Mouse (Mus musculus): Measurements from ENCODE around the gene Timp2. TPM values are rescaled to one million over a fixed set of nuclear protein-coding genes. Genes with fewer than 3 reads are reported as not detected.
A peak's percentile ranks its signal among the peaks of the same experiment; 100 is the strongest.
"Not testable (repeated sequence)": the region's sequence is repeated elsewhere in the genome, so short reads cannot be mapped to it uniquely, and the experiment has no call there.

The Timp2 gene
- polyA plus RNA-seq, 1 experiment from 2014 or later: 84.6 TPM

DNA sequence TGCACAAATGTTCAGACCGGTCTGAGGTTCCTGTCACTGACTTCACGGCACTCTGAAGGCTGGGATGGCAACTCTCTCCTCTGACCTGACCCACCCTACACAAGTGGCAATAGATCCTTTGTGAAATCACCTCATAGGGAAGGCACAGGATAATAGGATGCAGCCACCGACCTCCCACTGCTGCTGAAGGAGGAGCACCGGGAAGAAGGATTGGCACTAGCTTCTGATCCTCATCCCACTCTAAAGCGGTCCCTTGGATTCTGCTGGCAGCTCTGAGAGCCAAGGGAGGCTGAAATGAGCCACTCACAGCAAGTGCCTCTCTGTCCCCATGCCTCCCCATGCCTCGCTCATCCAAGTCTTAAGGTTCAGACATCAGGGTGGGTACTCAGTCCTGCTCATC lies 39.0 kb upstream of the Timp2 start:
- Histone ChIP-seq H3K4me2 (replicated peaks; ENCODE audit: low read depth, low read length) (no peak overlapping the region), H3K27ac (ENCODE audit: low read length) (no peak overlapping the region), H3K9ac (replicated peaks; ENCODE audit: low read length) (no peak overlapping the region), H3K4me3 (ENCODE audit: low read length) (no peak overlapping the region), H3K27me3 (ENCODE audit: insufficient read depth, low read length) (no peaks in the 10 kb centered on the region), H3K9me3 (ENCODE audit: low read length) (no peaks in the 10 kb centered on the region), H3K36me3 (ENCODE audit: insufficient read depth, low read length) (0 out of 2 replicates have a peak, but pooled peaks cover 5% of the 10 kb centered on the region), H3K4me1 (ENCODE audit: insufficient read depth, low read length) (no peaks in the 10 kb centered on the region)
- no peak for ATAC-seq (ENCODE audit: low FRiP score, low TSS enrichment)
- 51% methylated on average over 6 of the region's 6 CpGs for WGBS

- Histone ChIP-seq H3K27ac (ENCODE audit: low read length) (no peak overlapping the region), H3K4me3 (ENCODE audit: low read length) (no peak overlapping the region), H3K4me1 (ENCODE audit: insufficient read depth, low read length) (no peaks in the 10 kb centered on the region), H3K4me2 (replicated peaks; ENCODE audit: low read depth, low read length) (no peak overlapping the region), H3K9me3 (ENCODE audit: low read length) (no peaks in the 10 kb centered on the region), H3K27me3 (ENCODE audit: insufficient read depth, low read length) (no peaks in the 10 kb centered on the region), H3K36me3 (ENCODE audit: insufficient read depth, low read length) (0 out of 2 replicates have a peak, but pooled peaks cover 5% of the 10 kb centered on the region), H3K9ac (replicated peaks; ENCODE audit: low read length) (no peak overlapping the region)
- ATAC-seq (ENCODE audit: low FRiP score, low TSS enrichment): no peak
- WGBS: 76% methylated on average over 5 of the region's 5 CpGs
Measured at GRCm38 (mm10) chr11:118393991-118394390, 38.5 kb upstream of the Timp2 start.

DNA sequence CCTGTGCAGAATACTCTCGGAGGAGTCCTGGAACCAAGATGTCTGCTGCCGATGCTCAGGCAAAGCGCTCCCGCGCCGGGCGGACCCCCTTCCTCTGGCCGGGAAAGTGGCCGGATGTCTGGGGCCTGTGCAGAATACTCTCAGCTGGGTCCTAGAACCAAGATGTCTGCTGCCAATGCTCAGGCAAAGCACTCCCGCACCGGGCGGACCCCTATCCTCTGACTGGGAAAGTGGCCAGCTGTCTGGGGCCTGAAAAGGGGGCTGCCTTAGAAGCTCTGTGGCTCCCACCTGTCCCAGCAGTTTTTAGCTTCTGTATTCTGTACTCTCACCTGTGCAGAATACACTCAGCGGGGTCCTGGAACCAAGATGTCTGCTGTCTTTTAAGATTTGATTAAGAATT lies 32.3 kb upstream of the Timp2 start:
- not testable (repeated sequence) for H3K4me1 ChIP-seq (ENCODE audit: insufficient read depth, low read length); ATAC-seq (ENCODE audit: low FRiP score, low TSS enrichment); H3K9ac ChIP-seq (replicated peaks; ENCODE audit: low read length); H3K27ac ChIP-seq (ENCODE audit: low read length); H3K36me3 ChIP-seq (ENCODE audit: insufficient read depth, low read length); H3K4me2 ChIP-seq (replicated peaks; ENCODE audit: low read depth, low read length); H3K27me3 ChIP-seq (ENCODE audit: insufficient read depth, low read length); H3K4me3 ChIP-seq (ENCODE audit: low read length); H3K9me3 ChIP-seq (ENCODE audit: low read length)
- WGBS: 95% methylated on average over 13 of the region's 13 CpGs

DNA sequence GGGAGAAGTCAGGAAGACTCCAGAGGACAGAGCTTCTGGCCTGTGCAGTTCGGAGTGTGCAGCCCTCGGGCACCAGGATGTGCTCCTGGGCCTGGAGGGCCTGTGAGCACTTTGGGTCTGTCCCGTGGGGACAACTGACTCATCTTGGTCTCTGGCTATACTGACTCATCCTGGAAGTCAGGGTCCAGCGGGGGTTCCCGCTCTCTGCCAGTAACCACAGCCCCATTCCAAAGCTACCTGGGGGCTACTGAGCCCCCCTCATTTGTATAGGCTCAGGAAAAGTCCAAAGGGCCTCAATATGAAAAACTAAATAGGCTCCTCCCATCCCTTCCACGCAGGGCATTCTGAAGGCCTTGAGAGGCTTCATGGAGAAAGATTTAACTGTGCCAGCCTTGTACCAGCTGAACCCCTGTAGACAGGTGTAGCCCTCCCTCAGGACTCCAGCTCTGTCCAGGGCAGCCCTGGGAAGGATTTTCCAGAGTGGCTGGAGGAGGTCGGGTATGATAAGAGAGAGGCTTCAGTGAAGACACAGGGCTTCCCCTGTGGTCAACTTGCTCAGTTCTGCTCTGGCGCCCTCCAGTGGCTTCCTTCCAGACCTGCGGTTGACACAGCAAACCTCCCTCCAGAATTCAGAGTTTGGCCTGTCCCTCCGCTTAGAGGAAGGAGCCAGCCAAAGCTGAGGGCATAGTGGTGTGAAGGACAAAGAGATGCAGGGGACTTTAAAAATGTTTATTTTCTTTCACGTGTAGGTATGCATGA lies 23.9 kb upstream of the Timp2 start:
- Histone ChIP-seq H3K27me3 (ENCODE audit: insufficient read depth, low read length) (no peaks in the 10 kb centered on the region), H3K9ac (replicated peaks; ENCODE audit: low read length) (0 out of 2 replicates have a peak overlapping the region, but pooled peaks have one; percentile 28), H3K4me1 (ENCODE audit: insufficient read depth, low read length) (peaks cover 11% of the 10 kb centered on the region), H3K4me3 (ENCODE audit: low read length) (no peak overlapping the region), H3K36me3 (ENCODE audit: insufficient read depth, low read length) (no peaks in the 10 kb centered on the region), H3K27ac (ENCODE audit: low read length) (no peak overlapping the region), H3K9me3 (ENCODE audit: low read length) (no peaks in the 10 kb centered on the region), H3K4me2 (replicated peaks; ENCODE audit: low read depth, low read length) (no peak overlapping the region)
- peak; percentile 76 for ATAC-seq (ENCODE audit: low FRiP score, low TSS enrichment)
- 40% methylated on average over 11 of the region's 11 CpGs for WGBS

GRCm38 (mm10) chr11:118378656-118379055 lies 23.1 kb upstream of the Timp2 start:
- Histone ChIP-seq H3K9ac (replicated peaks; ENCODE audit: low read length) (no peak overlapping the region), H3K27me3 (ENCODE audit: insufficient read depth, low read length) (no peaks in the 10 kb centered on the region), H3K9me3 (ENCODE audit: low read length) (no peaks in the 10 kb centered on the region), H3K4me3 (ENCODE audit: low read length) (no peak overlapping the region), H3K4me1 (ENCODE audit: insufficient read depth, low read length) (peaks cover 11% of the 10 kb centered on the region), H3K36me3 (ENCODE audit: insufficient read depth, low read length) (no peaks in the 10 kb centered on the region), H3K4me2 (replicated peaks; ENCODE audit: low read depth, low read length) (no peak overlapping the region), H3K27ac (ENCODE audit: low read length) (no peak overlapping the region)
- 84% methylated on average over 6 of the region's 6 CpGs for WGBS
- ATAC-seq (ENCODE audit: low FRiP score, low TSS enrichment): no peak

GRCm38 (mm10) chr11:118376323-118376722 lies 20.8 kb upstream of the Timp2 start:
- H3K4me3 ChIP-seq (ENCODE audit: low read length); H3K9me3 ChIP-seq (ENCODE audit: low read length); H3K27ac ChIP-seq (ENCODE audit: low read length); ATAC-seq (ENCODE audit: low FRiP score, low TSS enrichment); H3K36me3 ChIP-seq (ENCODE audit: insufficient read depth, low read length); H3K4me2 ChIP-seq (replicated peaks; ENCODE audit: low read depth, low read length); H3K27me3 ChIP-seq (ENCODE audit: insufficient read depth, low read length); H3K9ac ChIP-seq (replicated peaks; ENCODE audit: low read length): not testable (repeated sequence)
- peaks cover 11% of the 10 kb centered on the region for H3K4me1 ChIP-seq (ENCODE audit: insufficient read depth, low read length)

DNA sequence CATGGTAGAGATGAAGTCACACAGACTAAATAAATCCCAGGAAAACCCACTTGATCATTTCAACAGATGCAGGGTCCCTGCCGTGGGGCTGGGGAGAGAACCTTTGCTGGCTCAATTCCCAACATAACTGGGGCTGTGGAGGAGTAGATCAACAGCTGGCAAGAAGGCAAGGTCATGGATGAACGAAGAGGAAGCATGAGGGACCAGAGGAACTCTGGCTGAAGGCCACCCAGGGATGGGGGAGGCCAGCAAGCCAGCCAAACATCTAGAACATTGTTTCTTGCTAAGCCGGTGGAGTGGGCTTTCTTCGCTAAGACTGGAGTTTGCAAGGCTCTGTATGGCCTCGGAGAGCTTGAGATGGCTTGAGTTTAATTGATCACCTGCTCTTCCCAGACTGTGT lies 20.3 kb upstream of the Timp2 start:
- H3K27me3 ChIP-seq (ENCODE audit: insufficient read depth, low read length): no peaks in the 10 kb centered on the region
- no peak overlapping the region for H3K9ac ChIP-seq (replicated peaks; ENCODE audit: low read length)
- no peak for ATAC-seq (ENCODE audit: low FRiP score, low TSS enrichment)
- no peak overlapping the region for H3K27ac ChIP-seq (ENCODE audit: low read length)
- 46% methylated on average over 5 of the region's 5 CpGs for WGBS
- H3K36me3 ChIP-seq (ENCODE audit: insufficient read depth, low read length): no peaks in the 10 kb centered on the region
- no peak overlapping the region for H3K4me3 ChIP-seq (ENCODE audit: low read length)
- H3K4me2 ChIP-seq (replicated peaks; ENCODE audit: low read depth, low read length): no peak overlapping the region
- H3K9me3 ChIP-seq (ENCODE audit: low read length): no peaks in the 10 kb centered on the region
- peaks cover 11% of the 10 kb centered on the region for H3K4me1 ChIP-seq (ENCODE audit: insufficient read depth, low read length)

DNA sequence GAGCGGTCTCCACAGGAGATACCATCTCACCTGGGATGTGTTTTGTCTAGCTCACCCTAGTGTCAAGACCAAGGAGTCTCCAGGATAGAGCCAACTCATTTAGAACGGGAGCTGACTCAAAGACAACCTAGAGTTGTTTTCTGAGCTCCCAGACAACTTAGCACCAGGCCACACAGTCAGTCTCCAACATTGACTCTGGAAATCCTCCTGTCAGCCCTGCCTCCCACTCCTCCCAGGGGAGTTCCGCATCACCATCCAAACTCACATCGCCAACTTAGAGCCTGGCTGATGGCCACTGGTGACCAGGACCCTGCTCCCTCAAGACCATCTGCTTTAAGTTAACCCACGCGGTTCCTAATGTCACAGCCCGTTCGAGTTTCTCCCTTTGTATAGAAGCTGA lies 19.9 kb upstream of the Timp2 start:
- H3K4me1 ChIP-seq (ENCODE audit: insufficient read depth, low read length): peaks cover 11% of the 10 kb centered on the region
- H3K27ac ChIP-seq (ENCODE audit: low read length): no peak overlapping the region
- no peak overlapping the region for H3K4me3 ChIP-seq (ENCODE audit: low read length)
- ATAC-seq (ENCODE audit: low FRiP score, low TSS enrichment): no peak
- no peaks in the 10 kb centered on the region for H3K9me3 ChIP-seq (ENCODE audit: low read length)
- H3K9ac ChIP-seq (replicated peaks; ENCODE audit: low read length): no peak overlapping the region
- WGBS: 72% methylated on average over 8 of the region's 8 CpGs
- H3K27me3 ChIP-seq (ENCODE audit: insufficient read depth, low read length): no peaks in the 10 kb centered on the region
- H3K4me2 ChIP-seq (replicated peaks; ENCODE audit: low read depth, low read length): no peak overlapping the region
- H3K36me3 ChIP-seq (ENCODE audit: insufficient read depth, low read length): no peaks in the 10 kb centered on the region

DNA sequence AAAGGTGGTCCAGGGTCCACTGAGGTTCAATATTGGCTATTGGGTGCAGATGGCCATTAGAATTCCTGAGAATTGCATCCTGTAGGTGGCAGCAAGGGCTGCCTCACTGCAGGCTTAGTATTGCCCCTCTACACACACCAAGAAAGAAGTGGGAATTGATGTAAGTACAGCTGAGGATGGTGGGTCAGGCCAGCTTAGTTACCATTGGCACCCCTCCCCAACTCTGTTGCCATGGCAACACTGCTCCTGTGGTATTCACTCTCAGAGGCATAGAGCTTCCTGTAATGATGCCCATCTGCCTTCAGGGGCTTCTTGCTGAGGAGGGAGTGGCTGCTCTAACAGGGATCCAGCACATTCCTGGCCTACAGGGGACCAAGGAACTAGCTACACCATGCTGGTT lies 19.5 kb upstream of the Timp2 start:
- H3K4me2 ChIP-seq (replicated peaks; ENCODE audit: low read depth, low read length): no peak overlapping the region
- H3K27me3 ChIP-seq (ENCODE audit: insufficient read depth, low read length): no peaks in the 10 kb centered on the region
- no peak overlapping the region for H3K9ac ChIP-seq (replicated peaks; ENCODE audit: low read length)
- H3K4me3 ChIP-seq (ENCODE audit: low read length): no peak overlapping the region
- no peak for ATAC-seq (ENCODE audit: low FRiP score, low TSS enrichment)
- no peaks in the 10 kb centered on the region for H3K36me3 ChIP-seq (ENCODE audit: insufficient read depth, low read length)
- no peaks in the 10 kb centered on the region for H3K9me3 ChIP-seq (ENCODE audit: low read length)
- H3K27ac ChIP-seq (ENCODE audit: low read length): no peak overlapping the region
- H3K4me1 ChIP-seq (ENCODE audit: insufficient read depth, low read length): peaks cover 11% of the 10 kb centered on the region

DNA sequence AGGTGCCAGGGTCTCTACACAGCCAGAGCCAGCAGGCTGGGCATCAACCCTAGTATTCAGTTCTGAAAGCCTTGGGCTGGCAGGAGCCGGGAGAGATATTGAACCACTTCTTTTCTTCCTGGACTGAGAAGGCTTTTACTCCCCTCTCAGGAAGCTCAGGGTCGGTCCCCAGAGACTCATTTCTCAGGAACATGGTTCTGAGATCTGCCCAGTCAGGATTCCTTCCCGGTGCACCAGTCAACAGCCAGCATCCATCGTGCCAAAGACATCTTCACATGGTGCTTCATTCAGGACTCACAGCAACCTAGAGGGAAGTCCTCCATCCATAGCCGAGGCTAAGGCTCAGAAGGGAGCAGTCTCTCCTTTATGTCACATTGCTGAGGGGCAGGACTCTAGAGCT lies 19.0 kb upstream of the Timp2 start:
- peaks cover 10% of the 10 kb centered on the region for H3K4me1 ChIP-seq (ENCODE audit: insufficient read depth, low read length)
- H3K27me3 ChIP-seq (ENCODE audit: insufficient read depth, low read length): no peaks in the 10 kb centered on the region
- no peak overlapping the region for H3K27ac ChIP-seq (ENCODE audit: low read length)
- H3K4me3 ChIP-seq (ENCODE audit: low read length): no peak overlapping the region
- no peak for ATAC-seq (ENCODE audit: low FRiP score, low TSS enrichment)
- WGBS: 64% methylated on average over 5 of the region's 5 CpGs
- H3K36me3 ChIP-seq (ENCODE audit: insufficient read depth, low read length): no peaks in the 10 kb centered on the region
- no peak overlapping the region for H3K9ac ChIP-seq (replicated peaks; ENCODE audit: low read length)
- H3K4me2 ChIP-seq (replicated peaks; ENCODE audit: low read depth, low read length): no peak overlapping the region
- no peaks in the 10 kb centered on the region for H3K9me3 ChIP-seq (ENCODE audit: low read length)

All from kidney, embryonic 16.5 days (tissue).